Mouse (Mus musculus): ENCODE data around the gene Ppef1. TPM values are rescaled to one million over a fixed set of nuclear protein-coding genes. Genes with fewer than 3 reads are reported as not detected.
"Not testable (repeated sequence)": the region's sequence is repeated elsewhere in the genome, so short reads cannot be mapped to it uniquely, and the experiment has no call there.

Ppef1 gene
- total RNA-seq (2021) = under 1 TPM in 1 of 2 experiments, not detected in 1; 0.20 TPM
- long read RNA-seq, experiment 1, partial matches to known transcripts = 0 of 1 reads
- long read RNA-seq, experiment 1, other reads (novel, unspliced or antisense) = 1 of 1 reads
- long read RNA-seq, experiment 2 = 0 reads

GRCm38 (mm10) chrX:160735650-160736049 is at the start of gene Ppef1:
Gene Ppef1 (minus strand): TSS chrX:160735765.
- no peak for DNase-seq (ENCODE audit: low spot score in 2 of 2)

- DNase-seq (ENCODE audit: low spot score in 2 of 2) = no peak
These were observed 46.7 kb upstream of the Ppef1 start for GRCm38 (mm10) chrX:160782276-160782675.

- DNase-seq (ENCODE audit: low spot score in 2 of 2) = no peak
These were observed 37.5 kb upstream of the Ppef1 start for GRCm38 (mm10) chrX:160773033-160773432.

- not testable (repeated sequence) for DNase-seq (ENCODE audit: low spot score in 2 of 2)
These were observed 34.1 kb upstream of the Ppef1 start for GRCm38 (mm10) chrX:160769622-160770021.

- DNase-seq (ENCODE audit: low spot score in 2 of 2) = no peak
These were observed 32.1 kb upstream of the Ppef1 start, which contains the start of gene Rs1 for GRCm38 (mm10) chrX:160767713-160768112. Gene Rs1 (plus strand): TSS chrX:160768013.

GRCm38 (mm10) chrX:160766233-160766616 is 30.7 kb upstream of the Ppef1 start:
- no peak for DNase-seq (ENCODE audit: low spot score in 2 of 2)

- peak; percentile 78 to 82 for DNase-seq (ENCODE audit: low spot score in 2 of 2)
These were observed 30.0 kb upstream of the Ppef1 start for GRCm38 (mm10) chrX:160765389-160766232.

- no peak for DNase-seq (ENCODE audit: low spot score in 2 of 2)
These were observed 15.2 kb upstream of the Ppef1 start for GRCm38 (mm10) chrX:160750808-160751207.

- no peak for DNase-seq (ENCODE audit: low spot score in 2 of 2)
These were observed 13.1 kb upstream of the Ppef1 start for GRCm38 (mm10) chrX:160748653-160749052.

GRCm38 (mm10) chrX:160745399-160745798 is 9.8 kb upstream of the Ppef1 start:
- DNase-seq (ENCODE audit: low spot score in 2 of 2) = no peak

GRCm38 (mm10) chrX:160699171-160699570 is 36.4 kb downstream of the Ppef1 start:
- DNase-seq (ENCODE audit: low spot score in 2 of 2) = no peak

- no peak for DNase-seq (ENCODE audit: low spot score in 2 of 2)
These were observed 44.0 kb downstream of the Ppef1 start for GRCm38 (mm10) chrX:160691559-160691958.

- no peak for DNase-seq (ENCODE audit: low spot score in 2 of 2)
These were observed 45.5 kb downstream of the Ppef1 start for GRCm38 (mm10) chrX:160690094-160690493.

GRCm38 (mm10) chrX:160669992-160670391 is 65.6 kb downstream of the Ppef1 start:
- no peak for DNase-seq (ENCODE audit: low spot score in 2 of 2)

GRCm38 (mm10) chrX:160610882-160611644 is 124.5 kb downstream of the Ppef1 start:
- no peak for DNase-seq (ENCODE audit: low spot score in 2 of 2)

GRCm38 (mm10) chrX:160610482-160610881 is 125.1 kb downstream of the Ppef1 start:
- DNase-seq (ENCODE audit: low spot score in 2 of 2) = no peak

GRCm38 (mm10) chrX:160609849-160610248 is 125.7 kb downstream of the Ppef1 start:
- no peak for DNase-seq (ENCODE audit: low spot score in 2 of 2)

- no peak for DNase-seq (ENCODE audit: low spot score in 2 of 2)
These were observed 131.5 kb downstream of the Ppef1 start for GRCm38 (mm10) chrX:160603981-160604541.

- no peak for DNase-seq (ENCODE audit: low spot score in 2 of 2)
These were observed 132.2 kb downstream of the Ppef1 start for GRCm38 (mm10) chrX:160603316-160603715.

- DNase-seq (ENCODE audit: low spot score in 2 of 2) = no peak
These were observed 132.8 kb downstream of the Ppef1 start for GRCm38 (mm10) chrX:160602770-160603169.

GRCm38 (mm10) chrX:160601053-160601452 is 134.5 kb downstream of the Ppef1 start:
- DNase-seq (ENCODE audit: low spot score in 2 of 2) = no peak

Measured in adrenal gland, postnatal 4 days (tissue).